Mouse (Mus musculus) olfactory bulb, adult 2 months (tissue): Measurements from ENCODE around the gene Mkrn1. TPM values are rescaled to one million over a fixed set of nuclear protein-coding genes. Genes with fewer than 3 reads are reported as not detected.
"Not testable (repeated sequence)": the region's sequence is repeated elsewhere in the genome, so short reads cannot be mapped to it uniquely, and the experiment has no call there.

Source experiments
- H3K27ac ChIP-seq: fragments of 200-500 bp; 2 replicates; pipeline ENCODE4 v1.5.1; 2012; ENCODE audit warnings: low read depth, low read length; ENCODE audit not compliant: insufficient read depth
- H3K4me1 ChIP-seq: fragments of 200-500 bp; 2 replicates; pipeline ENCODE4 v1.6.1; 2012; ENCODE audit warnings: low read length; ENCODE audit not compliant: control insufficient read depth, insufficient read depth
- H3K4me3 ChIP-seq: fragments of 200-500 bp; 2 replicates; pipeline ENCODE4 v1.5.1; 2012; ENCODE audit warnings: mild to moderate bottlenecking, low read depth, low read length, moderate library complexity; ENCODE audit not compliant: insufficient read depth
- CTCF ChIP-seq: fragments of 200-500 bp; IDR thresholded peaks from 2 replicates; pipeline ENCODE4 v1.5.1; 2012; ENCODE audit warnings: low read depth, mild to moderate bottlenecking, low read length, moderate library complexity; ENCODE audit not compliant: insufficient read depth
- POLR2A ChIP-seq: fragments of 200-500 bp; IDR thresholded peaks from 2 replicates; pipeline ENCODE4 v1.6.1; 2012; ENCODE audit warnings: mild to moderate bottlenecking, low read depth, low read length, moderate library complexity; ENCODE audit not compliant: insufficient read depth
- WGBS: fragments of 180-500 bp; shearing (Covaris S2); methylation state at CpG from one replicate; pipeline ENCODE4 v1.1.7; 2018; 5-methylcytosine and 5-hydroxymethylcytosine counted together
- polyA plus RNA-seq: library from polyadenylated mRNA; stranded (reverse); fragments of >200 nt; gene quantifications from 2 replicates; pipeline ENCODE4 v1.2.4, GENCODE M21; 2012; ENCODE audit warnings: low replicate concordance; ENCODE audit not compliant: missing spikeins, insufficient read depth, insufficient read length

Gene Mkrn1
- polyA plus RNA-seq, 1 experiment = not detected

- TF ChIP-seq POLR2A (no peak), CTCF (no peak)
- Histone ChIP-seq H3K4me1 (peaks cover 3% of the 10 kb centered on the region; the same call in 1 of the 2 replicates), H3K27ac (no peak overlapping the region), H3K4me3 (no peak overlapping the region)
- 89% methylated on average over 7 of the region's 7 CpGs for WGBS
These were observed 3.4 kb upstream of the Mkrn1 start for GRCm38 (mm10) chr6:39423686-39424085.

DNA sequence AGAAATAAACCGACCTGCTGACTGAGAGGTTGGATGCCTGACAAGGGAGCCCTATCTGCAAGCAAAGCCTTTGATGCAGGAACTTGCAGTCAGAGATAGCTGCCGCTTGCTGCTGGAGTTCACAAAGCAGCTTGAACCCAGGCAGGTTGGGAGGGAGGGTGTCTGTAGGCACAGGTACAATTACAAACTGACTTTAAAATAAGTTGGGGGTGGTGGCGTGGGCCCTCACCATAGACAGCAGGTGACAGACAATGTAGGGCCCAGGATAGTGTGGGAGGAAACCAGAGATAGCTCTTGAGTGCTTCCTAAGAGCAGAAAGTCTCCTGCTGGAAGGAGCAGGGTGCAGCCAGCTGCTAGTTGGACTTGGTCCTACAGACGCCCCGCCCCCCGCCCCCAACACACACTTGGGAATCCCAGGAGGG, 2.9 kb upstream of the Mkrn1 start:
- peaks cover 3% of the 10 kb centered on the region; the same call in 1 of the 2 replicates for H3K4me1 ChIP-seq
- WGBS = 76% methylated on average over 6 of the region's 6 CpGs
- TF ChIP-seq CTCF = no peak
- no peak for TF ChIP-seq POLR2A
- H3K27ac ChIP-seq = no peak overlapping the region
- no peak overlapping the region for H3K4me3 ChIP-seq

GRCm38 (mm10) chr6:39420867-39421266, 605 bp upstream of the Mkrn1 start:
- no peak for TF ChIP-seq CTCF
- Histone ChIP-seq H3K4me3 (no peak overlapping the region), H3K4me1 (peaks cover 3% of the 10 kb centered on the region; the same call in 1 of the 2 replicates), H3K27ac (no peak overlapping the region)
- whole genome bisulfite sequencing = 66% methylated on average over 4 of the region's 4 CpGs

DNA sequence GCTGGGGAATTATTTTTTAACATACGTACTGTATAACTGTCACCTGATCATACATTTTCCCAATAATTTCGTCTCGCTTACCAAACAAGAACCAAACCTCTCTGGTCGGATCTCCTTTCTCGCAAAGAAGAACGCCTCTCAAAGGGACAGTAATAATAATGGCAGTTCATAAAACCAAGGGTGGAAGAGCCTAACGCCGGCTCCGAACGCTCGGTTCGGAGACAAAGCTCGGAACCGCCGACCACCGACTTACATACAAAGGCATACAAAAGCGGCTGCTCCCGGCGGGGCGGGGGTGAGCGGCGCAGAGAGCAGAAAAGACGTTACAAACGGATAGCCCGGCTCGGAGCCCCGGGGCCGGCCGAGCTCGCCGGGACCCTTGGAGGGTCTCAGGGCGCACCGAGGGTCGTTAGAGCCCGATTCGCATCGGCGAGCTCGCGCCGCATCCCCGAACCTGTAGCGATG, 844 bp downstream of the Mkrn1 start:
- WGBS = under 1% methylated on average over 43 of the region's 43 CpGs
- no peak for TF ChIP-seq CTCF
- no peak for TF ChIP-seq POLR2A
- Histone ChIP-seq H3K4me3 (peak overlapping the region; percentile 92), H3K4me1 (peaks cover 5% of the 10 kb centered on the region; the same call in 1 of the 2 replicates), H3K27ac (peak overlapping the region; percentile 80)

- H3K27ac ChIP-seq, H3K4me3 ChIP-seq, H3K4me1 ChIP-seq: not testable (repeated sequence)
These were observed 3.6 kb downstream of the Mkrn1 start for GRCm38 (mm10) chr6:39416654-39417053.

DNA sequence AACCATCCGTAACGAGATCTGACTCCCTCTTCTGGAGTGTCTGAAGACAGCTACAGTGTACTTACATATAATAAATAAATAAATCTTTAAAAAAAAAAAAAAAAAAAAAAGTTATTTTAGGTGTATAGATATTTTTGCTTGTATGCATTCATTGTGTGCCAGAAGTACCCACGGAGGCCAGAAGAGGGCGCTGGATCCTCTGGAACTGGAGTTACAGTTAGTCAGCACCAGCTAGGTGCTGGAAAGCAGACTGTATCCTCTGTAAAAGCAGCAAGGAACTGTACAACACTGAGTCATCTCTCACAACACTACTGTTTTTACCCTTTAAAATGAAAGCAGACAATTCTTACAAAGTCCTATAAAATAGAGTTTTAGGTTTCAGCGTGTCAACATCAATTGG, 4.5 kb downstream of the Mkrn1 start:
- Histone ChIP-seq H3K4me3 (no peak overlapping the region), H3K4me1 (peaks cover 5% of the 10 kb centered on the region; the same call in 1 of the 2 replicates), H3K27ac (no peak overlapping the region)
- WGBS = 40% methylated on average over 3 of the region's 5 CpGs
- TF ChIP-seq CTCF = no peak
- TF ChIP-seq POLR2A = no peak

DNA sequence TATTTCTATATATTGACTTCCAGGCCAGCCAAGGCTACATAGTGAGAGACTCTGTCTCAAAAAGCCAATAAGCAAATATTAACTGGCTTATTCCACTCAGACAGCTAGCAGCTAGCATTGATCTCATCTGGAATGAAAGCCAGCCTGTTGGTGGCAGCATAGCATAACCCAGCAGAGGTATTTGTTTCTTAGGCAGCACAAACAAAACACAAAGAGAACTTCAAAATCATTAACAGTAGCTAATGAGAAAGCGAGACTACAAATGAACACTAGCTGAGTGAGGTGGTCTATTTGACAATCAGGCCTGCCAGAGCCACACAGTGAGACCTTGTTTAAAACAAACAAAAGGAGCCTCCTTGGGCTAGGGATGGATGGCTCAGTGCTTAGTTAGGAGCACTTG, 6.2 kb downstream of the Mkrn1 start:
- Histone ChIP-seq H3K27ac (no peak overlapping the region), H3K4me1 (0 out of 2 replicates have a peak, but pooled peaks cover 3% of the 10 kb centered on the region), H3K4me3 (no peak overlapping the region)
- WGBS = 24% methylated on average over 1 of the region's 1 CpGs
- TF ChIP-seq POLR2A (no peak), CTCF (no peak)

- H3K4me1 ChIP-seq = no peaks in the 10 kb centered on the region
- H3K27ac ChIP-seq = no peak overlapping the region; the same call in 1 of the 2 replicates
- TF ChIP-seq CTCF (no peak), POLR2A (no peak)
- no peak overlapping the region for H3K4me3 ChIP-seq
- WGBS = 85% methylated on average over 5 of the region's 5 CpGs
These were observed 13.8 kb downstream of the Mkrn1 start for GRCm38 (mm10) chr6:39406480-39406879.

DNA sequence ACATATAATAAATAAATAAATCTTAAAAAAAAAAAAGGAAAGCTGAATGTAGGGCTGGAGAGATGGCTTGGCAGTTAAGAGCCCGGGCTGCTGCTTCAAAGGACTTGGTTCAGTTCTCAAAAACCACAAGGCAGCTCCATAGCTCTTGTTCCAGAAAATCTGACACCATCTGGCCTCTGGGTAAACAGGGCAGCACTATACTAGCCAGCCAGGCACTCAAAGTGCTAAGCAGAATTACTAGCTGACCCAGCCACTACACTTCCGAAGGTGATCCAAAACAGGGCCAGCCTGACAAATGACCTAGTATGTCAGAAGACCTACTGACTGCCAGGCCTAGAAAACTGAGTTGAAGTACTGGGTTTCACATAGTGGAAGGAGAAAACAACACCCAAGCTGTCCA, 17.1 kb downstream of the Mkrn1 start:
- no peak for TF ChIP-seq CTCF
- no peak for TF ChIP-seq POLR2A
- Histone ChIP-seq H3K4me3 (no peak overlapping the region), H3K27ac (no peak overlapping the region), H3K4me1 (no peaks in the 10 kb centered on the region)
- 78% methylated on average over 2 of the region's 2 CpGs for WGBS

DNA sequence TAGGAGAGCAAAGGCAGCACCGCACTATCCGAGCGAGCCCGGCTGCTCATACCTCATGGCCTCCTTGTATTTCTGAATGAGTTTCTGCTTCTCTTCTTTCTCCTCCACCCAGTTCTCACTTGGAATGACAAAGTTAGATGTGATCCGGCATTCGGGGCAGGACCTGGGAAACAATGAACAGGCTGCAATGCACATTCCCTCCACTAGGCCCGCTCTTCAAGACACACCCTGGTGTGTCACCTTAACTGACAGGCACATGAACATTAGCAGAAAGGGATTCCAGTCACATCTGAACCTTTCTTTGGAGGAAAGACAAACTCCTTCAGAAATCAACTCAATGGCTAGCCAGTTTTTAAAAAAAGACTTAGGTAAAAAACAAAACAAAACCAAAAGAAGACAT, 19.9 kb downstream of the Mkrn1 start:
- Histone ChIP-seq H3K4me3 (no peak overlapping the region), H3K27ac (no peak overlapping the region), H3K4me1 (peaks cover 3% of the 10 kb centered on the region; the same call in 1 of the 2 replicates)
- peak; percentile 46; the same call in 1 of the 2 replicates for TF ChIP-seq CTCF
- TF ChIP-seq POLR2A = no peak
- 70% methylated on average over 7 of the region's 7 CpGs for WGBS
